Mouse (Mus musculus) heart, embryonic 14.5 days (tissue): ENCODE measurements around the gene Scarf1. TPM values are rescaled to one million over a fixed set of nuclear protein-coding genes. Genes with fewer than 3 reads are reported as not detected.

Experiments used
- ATAC-seq: fragments of 200-750 bp; cut with Nextera tagmentation; 2 replicates; pipeline ENCODE4 v1.8.0; 2017; ENCODE audit warnings: low read depth, moderate TSS enrichment; ENCODE audit not compliant: insufficient number of reproducible peaks, insufficient read depth, low FRiP score
- H3K27ac ChIP-seq, 2 experiments: fragments of 200-500 bp in 1 of 2; fragments of 300-500 bp in 1 of 2; sonication (generic) in 1 of 2; replicated peaks in 1 of 2; 2 replicates each; pipeline ENCODE4 v1.5.1; 2012 to 2014; ENCODE audit warnings: low read depth in 2 of 2, low read length in 2 of 2, control low read depth in 1 of 2, mild to moderate bottlenecking in 1 of 2, mixed read lengths in 1 of 2; ENCODE audit not compliant: control insufficient read depth in 1 of 2, insufficient read depth in 1 of 2
- H3K27me3 ChIP-seq: fragments of 300-500 bp; sonication (generic); 2 replicates; pipeline ENCODE4 v1.6.1; 2014; ENCODE audit warnings: mild to moderate bottlenecking, low read length, control low read depth; ENCODE audit not compliant: control insufficient read depth, insufficient read depth
- H3K36me3 ChIP-seq: fragments of 300-500 bp; sonication (generic); 2 replicates; pipeline ENCODE4 v1.6.1; 2014; ENCODE audit warnings: mild to moderate bottlenecking, control low read depth, low read length, mixed read lengths; ENCODE audit not compliant: control insufficient read depth, insufficient read depth
- H3K4me1 ChIP-seq, 2 experiments: fragments of 200-500 bp in 1 of 2; fragments of 300-500 bp in 1 of 2; sonication (generic) in 1 of 2; 2 replicates each; pipeline ENCODE4 v1.6.1; 2012 to 2014; ENCODE audit warnings: low read length in 2 of 2, control low read depth in 1 of 2, mixed read lengths in 1 of 2; ENCODE audit not compliant: control insufficient read depth in 2 of 2, insufficient read depth in 2 of 2
- H3K4me2 ChIP-seq: fragments of 300-500 bp; sonication (generic); 2 replicates; pipeline ENCODE4 v1.6.1; 2014; ENCODE audit warnings: mild to moderate bottlenecking, low read length
- H3K4me3 ChIP-seq, 2 experiments: fragments of 200-500 bp in 1 of 2; fragments of 300-500 bp in 1 of 2; sonication (generic) in 1 of 2; 2 replicates each; pipeline ENCODE4 v1.5.1; 2012 to 2014; ENCODE audit warnings: low read length in 2 of 2, mild to moderate bottlenecking in 2 of 2, control low read depth in 1 of 2, low read depth in 1 of 2, moderate library complexity in 1 of 2; ENCODE audit not compliant: control insufficient read depth in 1 of 2, insufficient read depth in 1 of 2
- H3K9ac ChIP-seq: fragments of 300-500 bp; sonication (generic); 2 replicates; pipeline ENCODE4 v1.6.1; 2014; ENCODE audit warnings: mild to moderate bottlenecking, low read length
- H3K9me3 ChIP-seq: fragments of 300-500 bp; sonication (generic); 2 replicates; pipeline ENCODE4 v1.6.1; 2016; ENCODE audit warnings: low read length, control low read depth; ENCODE audit not compliant: control insufficient read depth
- WGBS: fragments of 180-500 bp; shearing (Covaris S2); extraction: QIAGEN DNeasy Blood & Tissue Kit; methylation state at CpG from one replicate; pipeline ENCODE4 v1.1.7; 2014; 5-methylcytosine and 5-hydroxymethylcytosine counted together
- microRNA counts: library from miRNA; unstranded; fragments of <30 nt; microRNA quantifications from one replicate; lab custom pipeline; 2016
- microRNA-seq: library from miRNA; unstranded; fragments of <30 nt; microRNA quantifications from one replicate; pipeline ENCODE4, GENCODE M21; 2016
- polyA plus RNA-seq: library from polyadenylated mRNA; unstranded; fragments of >200 nt; fragmentation: Nextera tagmentation; extraction: Ambion mirVana; gene quantifications from 2 replicates; pipeline ENCODE4 v1.2.1, GENCODE M21; 2014

Gene Scarf1
- polyA plus RNA-seq, 1 experiment from 2014 or later = 11.3 TPM

- peak; percentile 84 for ATAC-seq
- H3K27ac ChIP-seq = 0 out of 4 replicates have a peak overlapping the region, but pooled peaks of 1 of the 2 experiments have one; percentile 1
- H3K9ac ChIP-seq = 0 out of 2 replicates have a peak overlapping the region, but pooled peaks have one; percentile 31
- H3K36me3 ChIP-seq = peaks cover 5% of the 10 kb centered on the region; the same call in 1 of the 2 replicates
- no peak overlapping the region for H3K4me3 ChIP-seq
- H3K4me1 ChIP-seq = peaks cover 8 to 13% of the 10 kb centered on the region in 2 experiments
- H3K4me2 ChIP-seq = peak overlapping the region; percentile 19; the same call in 1 of the 2 replicates
- H3K9me3 ChIP-seq = no peaks in the 10 kb centered on the region
- WGBS = 9% methylated on average over 12 of the region's 12 CpGs
- H3K27me3 ChIP-seq = peaks cover 23% of the 10 kb centered on the region
These were observed 59.7 kb downstream of the Scarf1 start for GRCm38 (mm10) chr11:75572854-75573650.

GRCm38 (mm10) chr11:75574378-75575123 lies 61.2 kb downstream of the Scarf1 start:
- 76% methylated on average over 5 of the region's 5 CpGs for WGBS
- no peaks in the 10 kb centered on the region for H3K9me3 ChIP-seq
- ATAC-seq = no peak
- H3K9ac ChIP-seq = no peak overlapping the region
- no peaks in the 10 kb centered on the region for H3K36me3 ChIP-seq
- peaks cover 10% of the 10 kb centered on the region for H3K27me3 ChIP-seq
- no peak overlapping the region for H3K4me2 ChIP-seq
- no peak overlapping the region for H3K27ac ChIP-seq
- peaks cover 8 to 13% of the 10 kb centered on the region in 2 experiments for H3K4me1 ChIP-seq
- no peak overlapping the region for H3K4me3 ChIP-seq

GRCm38 (mm10) chr11:75575560-75576123 lies 62.3 kb downstream of the Scarf1 start:
- WGBS = 71% methylated on average over 9 of the region's 9 CpGs
- no peak overlapping the region for H3K4me3 ChIP-seq
- H3K4me2 ChIP-seq = no peak overlapping the region

More at GRCm38 (mm10) chr11:75575560-75576123, 62.3 kb downstream of the Scarf1 start:
- no peaks in the 10 kb centered on the region for H3K36me3 ChIP-seq
- peaks cover 6% of the 10 kb centered on the region for H3K27me3 ChIP-seq
- H3K9ac ChIP-seq = no peak overlapping the region
- H3K27ac ChIP-seq = no peak overlapping the region
- H3K4me1 ChIP-seq = peaks cover 8 to 13% of the 10 kb centered on the region in 2 experiments
- H3K9me3 ChIP-seq = no peaks in the 10 kb centered on the region
- no peak for ATAC-seq

MicroRNAs within 50 kb of the gene (microRNA counts, 519-probe panel; counts per million panel counts)
- microRNA mmu-miR-22 (lab: Ali Mortazavi, UCI) = 7,327 counts per million, percentile 95 among the panel's probes with 10 or more counts

Small RNA genes lying within 50 kb of the gene (microRNA-seq; reads per million reads assigned to microRNA genes)
- gene Mir22 (15,405 reads per million, percentile 95 among the genes with 10 or more reads in this experiment), gene Mir3971 (not detected)

Other genes starting within 250 kb of the Scarf1 start
- 82.8 and 87.4 TPM in 2 replicates for gene Rpa1, start 165.2 kb upstream of the Scarf1 start, polyA plus RNA-seq
- gene Smyd4, start 165.1 kb upstream of the Scarf1 start, polyA plus RNA-seq = 13.8 and 15.2 TPM in 2 replicates
- gene Serpinf1, start 90.8 kb upstream of the Scarf1 start, polyA plus RNA-seq = 27.8 and 32.4 TPM in 2 replicates
- not detected in 2 replicates for gene Serpinf2, start 73.9 kb upstream of the Scarf1 start, polyA plus RNA-seq
- 3.1 and 3.7 TPM in 2 replicates for gene Wdr81, start 58.8 kb upstream of the Scarf1 start, polyA plus RNA-seq
- 10.3 and 13.4 TPM in 2 replicates for gene Tlcd2, start 51.8 kb upstream of the Scarf1 start, polyA plus RNA-seq
- gene Prpf8, start 26.7 kb upstream of the Scarf1 start, polyA plus RNA-seq = 46.8 and 48.2 TPM in 2 replicates
- gene Rilp, start 3.4 kb upstream of the Scarf1 start, polyA plus RNA-seq = 5.7 and 6.4 TPM in 2 replicates
- 1.9 and 2.7 TPM in 2 replicates for gene Slc43a2, start 18.2 kb downstream of the Scarf1 start, polyA plus RNA-seq
- gene Pitpna, start 74.6 kb downstream of the Scarf1 start, polyA plus RNA-seq = 76.7 and 83.2 TPM in 2 replicates
- 29.4 and 30.7 TPM in 2 replicates for gene Inpp5k, start 117.4 kb downstream of the Scarf1 start, polyA plus RNA-seq
- gene Myo1c, start 137.0 kb downstream of the Scarf1 start, polyA plus RNA-seq = 47.5 and 49.6 TPM in 2 replicates
- 86.0 and 88.2 TPM in 2 replicates for gene Crk, start 165.7 kb downstream of the Scarf1 start, polyA plus RNA-seq
- gene Ywhae, start 219.3 kb downstream of the Scarf1 start, polyA plus RNA-seq = 712 and 732 TPM in 2 replicates